Mouse (Mus musculus): ENCODE measurements around the gene Rspry1. TPM values are rescaled to one million over a fixed set of nuclear protein-coding genes. Genes with fewer than 3 reads are reported as not detected.

Rspry1 gene
- 42.1 and 49.2 TPM in 2 replicates for polyA plus RNA-seq (2016; fragmentation: Nextera tagmentation; extraction: Ambion mirVana)

- DNase-seq (ENCODE audit: low spot score): peak; percentile 98
- H3K36me3 ChIP-seq: no peaks in the 10 kb centered on the region
- no peaks in the 10 kb centered on the region for H3K27me3 ChIP-seq (ENCODE audit: low read depth, poor library complexity, severe bottlenecking)
- H3K27ac ChIP-seq: peak within 1 kb of the TSS; percentile 91
- WGBS: under 1% methylated on average over 55 of the region's 55 CpGs
- peak within 1 kb of the TSS; percentile 80 for H3K4me3 ChIP-seq
- no peaks in the 10 kb centered on the region for H3K9me3 ChIP-seq (replicated peaks)
- H3K4me1 ChIP-seq: peaks cover 20% of the 10 kb centered on the region
Observed at GRCm38 (mm10) chr8:94601607-94602385, at the start of gene Rspry1, which contains the start of gene Fam192a. Rspry1 (plus strand) TSS chr8:94601937. Fam192a (minus strand) TSS chr8:94601997.

GRCm38 (mm10) chr8:94552696-94553095, 49.0 kb upstream of the Rspry1 start:
- 73% methylated on average over 2 of the region's 2 CpGs for WGBS
- Histone ChIP-seq H3K9me3 (replicated peaks) (no peaks in the 10 kb centered on the region), H3K4me1 (peaks cover 14% of the 10 kb centered on the region), H3K4me3 (no peak overlapping the region), H3K27me3 (ENCODE audit: low read depth, poor library complexity, severe bottlenecking) (no peaks in the 10 kb centered on the region), H3K27ac (no peak overlapping the region), H3K36me3 (no peaks in the 10 kb centered on the region)
- DNase-seq (ENCODE audit: low spot score): no peak

DNA sequence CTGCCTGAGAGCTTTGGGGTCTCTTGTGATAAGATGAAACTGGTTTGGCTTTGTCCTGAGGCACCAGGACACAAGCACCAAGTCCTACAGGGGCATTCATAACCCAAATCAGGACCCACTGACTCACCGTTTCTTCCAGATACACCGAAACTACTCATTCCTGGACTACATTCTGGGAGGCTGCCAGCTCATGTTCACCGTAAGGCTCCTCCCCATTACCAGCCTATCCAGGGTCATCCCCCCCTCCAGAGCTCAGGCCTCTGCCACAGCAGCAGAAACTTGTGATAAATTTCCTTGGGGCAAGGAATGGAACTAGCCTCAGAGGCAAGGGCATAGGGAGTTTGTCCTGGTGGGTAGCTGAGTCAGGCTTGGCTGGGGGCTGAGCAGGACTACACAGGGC, 44.5 kb upstream of the Rspry1 start:
- DNase-seq (ENCODE audit: low spot score): no peak
- no peaks in the 10 kb centered on the region for H3K4me1 ChIP-seq
- H3K27ac ChIP-seq: no peak overlapping the region
- no peaks in the 10 kb centered on the region for H3K27me3 ChIP-seq (ENCODE audit: low read depth, poor library complexity, severe bottlenecking)
- no peak overlapping the region for H3K4me3 ChIP-seq
- no peaks in the 10 kb centered on the region for H3K9me3 ChIP-seq (replicated peaks)
- no peaks in the 10 kb centered on the region for H3K36me3 ChIP-seq
- WGBS: 84% methylated on average over 3 of the region's 3 CpGs

GRCm38 (mm10) chr8:94561256-94561655, 40.5 kb upstream of the Rspry1 start:
- Histone ChIP-seq H3K9me3 (replicated peaks) (no peaks in the 10 kb centered on the region), H3K27ac (no peak overlapping the region), H3K36me3 (no peaks in the 10 kb centered on the region), H3K27me3 (ENCODE audit: low read depth, poor library complexity, severe bottlenecking) (no peaks in the 10 kb centered on the region), H3K4me3 (no peak overlapping the region), H3K4me1 (peaks cover 7% of the 10 kb centered on the region; the same call in 1 of the 2 replicates)
- DNase-seq (ENCODE audit: low spot score): no peak
- 69% methylated on average over 5 of the region's 5 CpGs for WGBS

DNA sequence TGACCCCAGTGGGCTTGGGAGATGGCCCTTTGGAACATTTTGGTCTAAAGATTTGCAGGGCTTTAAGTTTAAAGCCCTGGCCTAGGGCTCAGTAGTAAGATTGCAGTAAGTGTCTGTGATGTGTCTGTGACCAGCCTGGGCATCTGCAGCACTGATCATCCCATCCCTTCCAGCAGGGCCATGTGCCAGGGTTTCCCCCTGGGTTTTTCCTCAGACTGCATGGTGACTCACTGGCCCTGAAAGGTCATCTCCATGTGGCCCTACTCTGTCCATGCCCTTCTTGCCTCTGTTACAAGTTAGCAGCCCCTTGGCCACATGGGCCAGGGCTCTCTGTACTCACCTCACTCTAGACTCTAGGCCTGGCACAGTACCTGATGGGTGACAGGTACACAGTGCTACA, 37.3 kb upstream of the Rspry1 start:
- H3K36me3 ChIP-seq: no peaks in the 10 kb centered on the region
- no peaks in the 10 kb centered on the region for H3K27me3 ChIP-seq (ENCODE audit: low read depth, poor library complexity, severe bottlenecking)
- no peak overlapping the region for H3K4me3 ChIP-seq
- peaks cover 17% of the 10 kb centered on the region for H3K4me1 ChIP-seq
- H3K9me3 ChIP-seq (replicated peaks): no peaks in the 10 kb centered on the region
- H3K27ac ChIP-seq: no peak overlapping the region
- DNase-seq (ENCODE audit: low spot score): no peak

- WGBS: 78% methylated on average over 6 of the region's 6 CpGs
- DNase-seq (ENCODE audit: low spot score): no peak
- H3K27ac ChIP-seq: no peak overlapping the region
Observed at GRCm38 (mm10) chr8:94566033-94566432, 35.7 kb upstream of the Rspry1 start.

DNA sequence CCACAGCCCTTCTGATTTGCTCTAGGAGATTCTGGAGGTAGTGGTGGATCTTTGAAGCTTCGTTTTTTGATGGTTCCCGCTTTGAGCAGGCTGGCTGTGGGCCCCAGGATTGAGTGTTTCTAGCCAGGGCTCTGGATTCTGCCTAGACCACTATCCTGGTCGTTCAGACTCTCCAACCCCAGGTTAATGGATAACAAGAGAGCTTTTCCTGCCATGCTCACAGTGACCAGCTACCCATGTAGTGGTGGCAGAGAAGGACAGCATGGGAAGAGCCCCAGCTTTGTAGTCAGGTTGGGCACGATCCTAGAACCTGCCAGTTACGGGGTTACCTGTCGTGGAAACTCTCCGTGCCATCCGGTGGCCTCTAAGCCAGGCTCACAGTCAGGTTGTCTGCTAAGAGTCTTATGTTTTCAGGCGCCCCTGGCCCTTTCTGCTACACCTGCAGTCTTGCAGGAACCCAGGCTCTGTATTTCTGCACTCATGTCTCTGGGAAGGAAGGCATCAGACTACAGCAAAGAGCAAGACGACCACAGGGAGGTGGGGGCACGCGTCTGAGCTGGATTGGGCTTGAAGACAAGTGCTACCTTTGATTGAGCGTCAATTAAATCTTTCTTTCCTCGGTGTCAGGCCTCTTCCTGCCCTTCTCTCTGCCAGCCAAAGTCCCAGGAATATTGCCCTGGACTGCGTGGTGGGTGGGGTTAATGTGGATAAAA, 35.1 kb upstream of the Rspry1 start:
- WGBS: 63% methylated on average over 15 of the region's 15 CpGs
- Histone ChIP-seq H3K36me3 (peaks cover under 1% of the 10 kb centered on the region; the same call in 1 of the 2 replicates), H3K4me3 (no peak overlapping the region), H3K9me3 (replicated peaks) (no peaks in the 10 kb centered on the region), H3K4me1 (peaks cover 17% of the 10 kb centered on the region), H3K27me3 (ENCODE audit: low read depth, poor library complexity, severe bottlenecking) (no peaks in the 10 kb centered on the region), H3K27ac (no peak overlapping the region)
- DNase-seq (ENCODE audit: low spot score): no peak

More at GRCm38 (mm10) chr8:94566033-94566432, 35.7 kb upstream of the Rspry1 start:
- peaks cover 17% of the 10 kb centered on the region for H3K4me1 ChIP-seq
- no peak overlapping the region for H3K4me3 ChIP-seq
- H3K27me3 ChIP-seq (ENCODE audit: low read depth, poor library complexity, severe bottlenecking): no peaks in the 10 kb centered on the region
- H3K9me3 ChIP-seq (replicated peaks): no peaks in the 10 kb centered on the region
- no peaks in the 10 kb centered on the region for H3K36me3 ChIP-seq

DNA sequence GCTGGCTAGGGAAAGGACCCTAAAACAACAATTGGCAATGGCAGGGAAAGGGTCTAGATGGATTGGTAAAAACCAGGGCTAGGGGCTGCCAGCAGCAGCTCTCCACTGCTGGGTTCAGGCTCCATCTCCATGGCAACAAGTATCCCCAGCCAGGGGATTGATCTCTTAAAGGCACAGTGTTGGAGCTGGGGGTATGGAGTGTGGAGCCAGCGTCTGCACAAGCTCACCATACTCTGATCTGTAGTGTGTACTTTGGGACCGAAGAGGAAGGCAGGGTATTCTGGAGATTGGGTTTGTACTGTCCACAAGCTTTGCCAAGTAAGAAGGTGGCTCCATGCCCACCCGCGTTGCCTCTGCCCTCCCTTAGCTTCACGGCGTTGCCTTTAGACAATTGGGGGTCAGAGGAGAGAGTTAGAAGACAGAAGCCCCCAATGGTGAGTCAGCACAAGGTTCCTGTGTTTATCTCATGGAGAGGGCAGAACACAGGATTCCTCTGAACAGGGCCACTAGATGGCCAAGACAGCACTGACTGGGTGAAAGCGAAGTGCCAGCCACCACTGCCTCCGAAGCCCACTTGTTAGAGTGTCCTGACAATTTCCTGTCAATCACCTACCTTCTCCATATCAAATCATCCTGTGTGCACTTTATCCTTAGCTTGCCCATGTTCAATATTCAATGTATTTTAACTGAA, 34.4 kb upstream of the Rspry1 start:
- Histone ChIP-seq H3K36me3 (peaks cover 6% of the 10 kb centered on the region; the same call in 1 of the 2 replicates), H3K9me3 (replicated peaks) (no peaks in the 10 kb centered on the region), H3K4me3 (no peak overlapping the region), H3K27ac (no peak overlapping the region), H3K4me1 (peaks cover 17% of the 10 kb centered on the region), H3K27me3 (ENCODE audit: low read depth, poor library complexity, severe bottlenecking) (no peaks in the 10 kb centered on the region)
- no peak for DNase-seq (ENCODE audit: low spot score)
- WGBS: 77% methylated on average over 8 of the region's 8 CpGs

DNA sequence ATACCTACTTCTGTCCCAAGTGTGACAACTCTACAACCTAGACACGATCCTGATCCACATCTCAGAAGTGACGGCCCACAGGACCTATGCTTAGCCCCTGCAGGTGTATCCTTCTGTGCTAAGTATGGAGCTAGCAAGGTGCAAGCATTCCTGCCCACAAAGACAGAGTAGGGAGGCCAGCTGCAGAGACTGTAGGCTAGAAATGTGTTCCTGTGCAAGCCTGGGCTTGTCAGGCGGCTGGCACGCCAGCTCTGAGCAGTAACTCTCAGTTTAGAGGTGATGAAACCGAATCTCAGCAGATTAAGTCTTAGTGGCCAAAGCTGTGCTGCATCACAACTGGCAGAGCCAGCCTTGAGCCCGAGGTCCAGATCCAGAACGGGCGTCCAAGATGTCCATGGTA, 33.6 kb upstream of the Rspry1 start:
- DNase-seq (ENCODE audit: low spot score): no peak
- Histone ChIP-seq H3K9me3 (replicated peaks) (no peaks in the 10 kb centered on the region), H3K27me3 (ENCODE audit: low read depth, poor library complexity, severe bottlenecking) (no peaks in the 10 kb centered on the region), H3K27ac (no peak overlapping the region), H3K4me1 (peaks cover 17% of the 10 kb centered on the region), H3K36me3 (peaks cover 11% of the 10 kb centered on the region), H3K4me3 (no peak overlapping the region)
- WGBS: 84% methylated on average over 8 of the region's 8 CpGs

DNA sequence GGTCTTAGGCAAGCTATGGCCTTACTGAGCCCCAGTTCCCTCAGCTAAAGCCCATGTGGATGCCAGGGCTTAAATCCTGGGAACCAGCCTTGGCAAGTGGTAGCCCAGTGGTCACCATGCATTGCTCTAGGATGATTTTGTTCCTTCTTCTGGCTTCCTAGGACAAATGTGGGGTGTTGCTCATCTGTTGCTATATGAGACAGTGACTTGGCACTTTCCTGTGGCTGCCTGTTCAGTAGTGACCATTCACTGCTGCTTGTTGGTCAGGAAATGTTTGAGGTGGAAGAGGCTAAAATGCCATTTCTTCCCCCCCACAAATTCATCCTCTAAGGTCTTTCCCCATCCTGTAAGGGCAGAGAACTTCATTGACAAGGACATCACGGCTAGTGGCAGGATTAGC, 32.3 kb upstream of the Rspry1 start:
- Histone ChIP-seq H3K36me3 (peaks cover 24% of the 10 kb centered on the region), H3K27me3 (ENCODE audit: low read depth, poor library complexity, severe bottlenecking) (no peaks in the 10 kb centered on the region), H3K4me3 (no peak overlapping the region), H3K4me1 (peaks cover 17% of the 10 kb centered on the region), H3K9me3 (replicated peaks) (no peaks in the 10 kb centered on the region), H3K27ac (no peak overlapping the region)
- DNase-seq (ENCODE audit: low spot score): no peak
- 75% methylated on average over 1 of the region's 1 CpGs for WGBS

DNA sequence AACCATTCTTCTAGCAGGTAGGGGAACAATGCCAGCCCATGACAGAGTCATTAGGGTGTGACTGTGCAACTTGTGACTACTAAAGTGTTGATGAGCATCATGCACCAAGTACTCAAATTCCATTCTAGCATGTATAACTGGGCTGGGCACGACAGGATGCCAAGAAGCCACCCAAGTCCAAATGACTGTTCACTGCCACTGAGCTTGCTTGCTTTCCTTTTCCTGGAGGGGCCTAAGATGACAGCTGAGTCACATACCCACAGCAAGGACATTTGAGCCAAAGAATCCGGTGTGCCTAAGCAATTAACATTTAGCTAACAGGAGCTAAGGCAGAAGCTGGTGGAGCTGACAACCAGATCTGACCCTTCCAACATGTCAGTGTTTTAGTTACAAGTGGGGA, 29.8 kb upstream of the Rspry1 start:
- H3K4me3 ChIP-seq: no peak overlapping the region
- peaks cover 49% of the 10 kb centered on the region for H3K36me3 ChIP-seq
- H3K27ac ChIP-seq: no peak overlapping the region
- no peaks in the 10 kb centered on the region for H3K27me3 ChIP-seq (ENCODE audit: low read depth, poor library complexity, severe bottlenecking)
- 83% methylated on average over 2 of the region's 2 CpGs for WGBS
- H3K9me3 ChIP-seq (replicated peaks): no peaks in the 10 kb centered on the region
- DNase-seq (ENCODE audit: low spot score): no peak
- H3K4me1 ChIP-seq: peaks cover 6% of the 10 kb centered on the region

DNA sequence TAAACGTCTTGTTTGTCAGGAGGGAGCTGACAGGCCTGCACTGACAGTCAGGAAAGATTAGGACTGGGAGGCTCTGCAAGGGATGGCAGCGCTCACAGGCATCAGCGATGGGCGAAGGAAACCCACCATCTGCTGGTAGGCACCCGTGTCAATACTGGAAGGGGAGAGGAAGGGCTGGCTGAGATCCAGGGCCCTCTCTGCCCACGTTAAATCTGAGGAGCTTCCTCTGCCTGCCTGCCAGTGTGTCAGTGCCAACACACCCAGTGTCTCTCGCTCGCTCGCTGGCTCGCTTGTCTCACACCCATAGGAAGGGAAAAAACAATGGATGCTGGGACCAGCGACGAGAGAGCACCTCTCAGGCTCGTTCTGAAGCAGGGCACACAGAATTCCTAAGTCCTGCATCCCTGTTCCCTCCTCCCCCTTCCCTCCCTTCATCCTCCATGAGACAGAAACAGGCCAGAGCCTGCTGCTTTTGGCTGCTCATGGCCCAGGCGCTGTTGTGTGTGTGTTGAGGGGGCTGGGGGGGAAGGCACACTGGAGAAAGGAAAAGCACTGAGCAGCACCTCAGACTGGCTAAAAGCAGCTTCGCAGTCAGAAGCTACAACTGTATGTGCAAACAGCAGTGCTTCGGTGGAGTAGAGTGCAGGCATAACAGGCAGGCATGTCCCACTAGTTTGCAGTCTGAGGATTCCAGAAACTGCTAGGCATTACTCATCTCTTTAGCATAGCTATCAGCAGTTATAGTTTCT, 27.4 kb upstream of the Rspry1 start:
- peaks cover 73% of the 10 kb centered on the region for H3K36me3 ChIP-seq

More for the DNA sequence above, 27.4 kb upstream of the Rspry1 start:
- no peak for DNase-seq (ENCODE audit: low spot score)
- WGBS: 91% methylated on average over 16 of the region's 16 CpGs
- H3K9me3 ChIP-seq (replicated peaks): no peaks in the 10 kb centered on the region
- no peak overlapping the region for H3K4me3 ChIP-seq
- H3K4me1 ChIP-seq: no peaks in the 10 kb centered on the region
- no peaks in the 10 kb centered on the region for H3K27me3 ChIP-seq (ENCODE audit: low read depth, poor library complexity, severe bottlenecking)
- H3K27ac ChIP-seq: no peak overlapping the region
